Mouse (Mus musculus): Measurements from ENCODE around the gene Pfdn6. TPM values are rescaled to one million over a fixed set of nuclear protein-coding genes. Genes with fewer than 3 reads are reported as not detected.
"Not testable (repeated sequence)": the region's sequence is repeated elsewhere in the genome, so short reads cannot be mapped to it uniquely, and the experiment has no call there.

The Pfdn6 gene
- total and polyA plus RNA-seq, 3 experiments: 75.3 to 373 (median 141) TPM

DNA sequence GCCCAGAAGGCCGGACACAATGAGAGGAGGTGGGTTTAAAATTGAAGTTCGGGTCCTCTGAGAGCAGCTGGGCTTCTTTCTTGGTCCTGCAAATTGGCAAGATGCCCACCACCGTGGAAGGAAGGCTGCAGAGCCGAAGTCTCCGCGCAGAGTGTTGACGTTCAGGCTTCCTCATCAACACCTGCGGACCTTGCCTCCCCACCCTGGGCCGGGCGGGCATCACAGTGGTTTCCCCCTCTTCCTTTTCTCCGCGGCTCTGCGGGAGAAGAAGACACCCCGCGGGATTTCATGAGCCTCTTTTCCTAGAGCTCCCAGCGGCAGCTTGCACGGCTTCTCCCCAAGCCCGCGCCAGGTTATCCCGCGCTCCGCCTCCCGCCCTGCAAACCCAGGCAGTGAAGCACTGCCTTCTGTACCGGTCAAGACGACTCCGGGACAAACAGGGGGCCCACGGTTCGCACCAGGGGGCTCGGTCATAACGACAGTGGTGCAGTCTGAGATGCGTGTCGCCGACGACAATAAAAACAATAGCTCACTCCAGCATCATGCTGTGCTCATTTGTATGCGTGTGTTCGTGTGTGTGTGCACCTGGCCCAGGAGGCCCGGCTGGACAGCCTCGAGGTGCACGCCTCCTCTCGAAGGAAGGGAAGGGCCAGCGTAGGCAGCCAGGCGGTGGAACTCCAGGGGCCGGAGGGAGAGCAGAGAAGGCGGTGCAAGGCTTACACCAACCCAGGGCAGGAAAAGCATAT, 31.6 kb downstream of the Pfdn6 start:
- H3K4me3 ChIP-seq (ENCODE audit: low read depth, low read length): peak overlapping the region; percentile 97
- no peaks in the 10 kb centered on the region for H3K9me3 ChIP-seq (replicated peaks)
- H3K4me1 ChIP-seq (ENCODE audit: insufficient read depth, low read depth, low read length): peaks cover 71% of the 10 kb centered on the region
- ATAC-seq (ENCODE audit: extremely low read depth, insufficient number of reproducible peaks, low FRiP score, poor library complexity, severe bottlenecking) (no peak), DNase-seq (ENCODE audit: low spot score) (peak; percentile 57)
- H3K36me3 ChIP-seq (replicated peaks): peaks cover 32% of the 10 kb centered on the region
- TF ChIP-seq CTCF (IDR thresholded peaks at IDR 0.05; ENCODE audit: low read depth, low read length) (no peak), TAL1 (conservative IDR thresholded peaks at IDR 0.05; ENCODE audit: low read depth, low read length) (no peak), GATA1 (IDR thresholded peaks at IDR 0.05; ENCODE audit: borderline replicate concordance, low read length) (no peak), GATA2 (IDR thresholded peaks at IDR 0.05; ENCODE audit: borderline replicate concordance, low read depth, low read length) (no peak), POLR2AphosphoS5 (IDR thresholded peaks at IDR 0.05; ENCODE audit: insufficient replicate concordance, low read depth, low read length) (no peak)
- H3K27me3 ChIP-seq (ENCODE audit: insufficient read depth, low read length): no peaks in the 10 kb centered on the region

DNA sequence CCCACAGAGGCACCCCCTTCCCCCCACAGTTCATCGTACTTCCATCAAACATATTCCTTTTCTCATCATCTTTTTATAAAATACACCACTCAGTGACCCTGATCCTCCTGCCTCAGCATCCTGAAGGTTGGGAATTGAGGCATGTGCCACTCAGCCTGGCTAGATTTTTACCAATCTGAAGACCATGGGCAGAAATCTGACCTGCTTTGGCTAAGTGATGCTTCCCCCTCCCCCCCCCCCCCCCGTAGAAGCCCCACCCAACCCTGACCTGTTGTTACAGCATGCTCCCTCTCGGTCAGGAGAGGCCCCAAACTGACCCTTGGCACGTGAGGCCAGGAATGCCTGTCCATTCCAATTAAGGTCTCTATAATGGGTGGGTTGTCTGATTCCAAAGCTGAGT, 35.3 kb downstream of the Pfdn6 start, which contains the start of gene Platr17:
Platr17 (plus strand) TSS at position 301 of the 400 bp plus-strand sequence.
- ATAC-seq (ENCODE audit: extremely low read depth, insufficient number of reproducible peaks, low FRiP score, poor library complexity, severe bottlenecking); H3K4me3 ChIP-seq (ENCODE audit: low read depth, low read length); H3K9me3 ChIP-seq (replicated peaks): not testable (repeated sequence)

GRCm38 (mm10) chr17:33903911-33904651, 36.1 kb downstream of the Pfdn6 start:
- H3K4me3 ChIP-seq (ENCODE audit: low read depth, low read length); DNase-seq (ENCODE audit: low spot score); H3K9me3 ChIP-seq (replicated peaks); H3K36me3 ChIP-seq (replicated peaks); H3K27me3 ChIP-seq (ENCODE audit: insufficient read depth, low read length); ATAC-seq (ENCODE audit: extremely low read depth, insufficient number of reproducible peaks, low FRiP score, poor library complexity, severe bottlenecking): not testable (repeated sequence)
- H3K4me1 ChIP-seq (ENCODE audit: insufficient read depth, low read depth, low read length): peaks cover 76% of the 10 kb centered on the region

More for the DNA sequence above, 35.3 kb downstream of the Pfdn6 start, which contains the start of gene Platr17:
- H3K4me1 ChIP-seq (ENCODE audit: insufficient read depth, low read depth, low read length): peaks cover 70% of the 10 kb centered on the region
- not testable (repeated sequence) for DNase-seq (ENCODE audit: low spot score); H3K36me3 ChIP-seq (replicated peaks); H3K27me3 ChIP-seq (ENCODE audit: insufficient read depth, low read length)

DNA sequence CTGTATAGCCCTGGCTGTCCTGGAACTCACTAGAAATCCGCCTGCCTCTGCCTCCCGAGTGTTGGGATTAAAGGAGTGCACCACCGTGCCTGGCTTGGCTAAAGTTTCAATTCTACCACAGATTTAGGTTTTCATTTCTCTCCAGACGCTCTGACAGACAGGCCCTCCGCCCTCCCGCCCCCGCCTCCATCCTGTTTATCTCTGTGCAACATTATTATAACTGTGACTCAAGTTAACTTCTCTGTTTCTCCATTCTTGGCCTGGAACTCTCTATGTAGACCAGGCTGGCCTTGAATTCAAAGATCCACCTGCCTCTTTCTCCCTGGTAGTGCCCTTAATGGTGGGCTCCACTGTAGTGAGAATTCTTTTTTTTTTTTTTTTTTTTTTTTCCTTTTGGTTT, 37.7 kb downstream of the Pfdn6 start:
- no peak for ATAC-seq (ENCODE audit: extremely low read depth, insufficient number of reproducible peaks, low FRiP score, poor library complexity, severe bottlenecking)
- Histone ChIP-seq H3K36me3 (replicated peaks) (no peaks in the 10 kb centered on the region), H3K9me3 (replicated peaks) (no peaks in the 10 kb centered on the region), H3K4me3 (ENCODE audit: low read depth, low read length) (no peak overlapping the region), H3K27me3 (ENCODE audit: insufficient read depth, low read length) (no peaks in the 10 kb centered on the region), H3K4me1 (ENCODE audit: insufficient read depth, low read depth, low read length) (peaks cover 77% of the 10 kb centered on the region)
- no peak for DNase-seq (ENCODE audit: low spot score)
- TF ChIP-seq GATA2 (IDR thresholded peaks at IDR 0.05; ENCODE audit: borderline replicate concordance, low read depth, low read length): no peak
- no peak for TF ChIP-seq GATA1 (IDR thresholded peaks at IDR 0.05; ENCODE audit: borderline replicate concordance, low read length)
- TF ChIP-seq TAL1 (conservative IDR thresholded peaks at IDR 0.05; ENCODE audit: low read depth, low read length): no peak
- no peak for TF ChIP-seq POLR2AphosphoS5 (IDR thresholded peaks at IDR 0.05; ENCODE audit: insufficient replicate concordance, low read depth, low read length)
- no peak for TF ChIP-seq CTCF (IDR thresholded peaks at IDR 0.05; ENCODE audit: low read depth, low read length)

- Histone ChIP-seq H3K4me3 (ENCODE audit: low read depth, low read length) (no peak overlapping the region), H3K36me3 (replicated peaks) (no peaks in the 10 kb centered on the region), H3K27me3 (ENCODE audit: insufficient read depth, low read length) (no peaks in the 10 kb centered on the region), H3K4me1 (ENCODE audit: insufficient read depth, low read depth, low read length) (peaks cover 78% of the 10 kb centered on the region), H3K9me3 (replicated peaks) (no peaks in the 10 kb centered on the region)
- ATAC-seq (ENCODE audit: extremely low read depth, insufficient number of reproducible peaks, low FRiP score, poor library complexity, severe bottlenecking) (no peak), DNase-seq (ENCODE audit: low spot score) (no peak)
- TF ChIP-seq GATA2 (IDR thresholded peaks at IDR 0.05; ENCODE audit: borderline replicate concordance, low read depth, low read length) (no peak), TAL1 (conservative IDR thresholded peaks at IDR 0.05; ENCODE audit: low read depth, low read length) (no peak), CTCF (IDR thresholded peaks at IDR 0.05; ENCODE audit: low read depth, low read length) (no peak), GATA1 (IDR thresholded peaks at IDR 0.05; ENCODE audit: borderline replicate concordance, low read length) (no peak), POLR2AphosphoS5 (IDR thresholded peaks at IDR 0.05; ENCODE audit: insufficient replicate concordance, low read depth, low read length) (no peak)
Measured at GRCm38 (mm10) chr17:33902079-33902478, 38.1 kb downstream of the Pfdn6 start.

- no peaks in the 10 kb centered on the region for H3K27me3 ChIP-seq (ENCODE audit: insufficient read depth, low read length)
- no peak overlapping the region for H3K4me3 ChIP-seq (ENCODE audit: low read depth, low read length)
- H3K4me1 ChIP-seq (ENCODE audit: insufficient read depth, low read depth, low read length): peaks cover 74% of the 10 kb centered on the region
- H3K9me3 ChIP-seq (replicated peaks): no peaks in the 10 kb centered on the region
- ATAC-seq (ENCODE audit: extremely low read depth, insufficient number of reproducible peaks, low FRiP score, poor library complexity, severe bottlenecking) (no peak), DNase-seq (ENCODE audit: low spot score) (no peak)
- H3K36me3 ChIP-seq (replicated peaks): no peaks in the 10 kb centered on the region
- TF ChIP-seq GATA2 (IDR thresholded peaks at IDR 0.05; ENCODE audit: borderline replicate concordance, low read depth, low read length) (no peak), CTCF (IDR thresholded peaks at IDR 0.05; ENCODE audit: low read depth, low read length) (no peak), POLR2AphosphoS5 (IDR thresholded peaks at IDR 0.05; ENCODE audit: insufficient replicate concordance, low read depth, low read length) (no peak), GATA1 (IDR thresholded peaks at IDR 0.05; ENCODE audit: borderline replicate concordance, low read length) (no peak), TAL1 (conservative IDR thresholded peaks at IDR 0.05; ENCODE audit: low read depth, low read length) (no peak)
Measured at GRCm38 (mm10) chr17:33901653-33902052, 38.5 kb downstream of the Pfdn6 start.
